Mouse (Mus musculus) layer of hippocampus, adult 9-11 months (tissue): Measurements from ENCODE around the gene Cnnm2.
A peak's percentile ranks its signal among the peaks of the same experiment; 100 is the strongest.

Experiments
- DNase-seq: peaks from one replicate; pipeline ENCODE4 v3.0.0; 2022

Cnnm2 gene

GRCm38 (mm10) chr19:46849443-46849997, 88.1 kb downstream of the Cnnm2 start:
- DNase-seq = no peak

- DNase-seq = no peak
Measured at GRCm38 (mm10) chr19:46856232-46856631, 94.8 kb downstream of the Cnnm2 start.

GRCm38 (mm10) chr19:46856780-46857179, 95.4 kb downstream of the Cnnm2 start:
- no peak for DNase-seq

GRCm38 (mm10) chr19:46857277-46857989, 96.0 kb downstream of the Cnnm2 start:
- no peak for DNase-seq

- no peak for DNase-seq
Measured at GRCm38 (mm10) chr19:46858200-46858599, 96.8 kb downstream of the Cnnm2 start.

- no peak for DNase-seq
Measured at GRCm38 (mm10) chr19:46862556-46862955, 101.2 kb downstream of the Cnnm2 start.

GRCm38 (mm10) chr19:46863236-46863927, 102.0 kb downstream of the Cnnm2 start:
- DNase-seq = no peak

- DNase-seq = no peak
Measured at GRCm38 (mm10) chr19:46864079-46864478, 102.7 kb downstream of the Cnnm2 start.

GRCm38 (mm10) chr19:46864731-46865331, 103.4 kb downstream of the Cnnm2 start:
- no peak for DNase-seq

GRCm38 (mm10) chr19:46865381-46865780, 104.0 kb downstream of the Cnnm2 start:
- no peak for DNase-seq

- no peak for DNase-seq
Measured at GRCm38 (mm10) chr19:46869049-46869448, 107.7 kb downstream of the Cnnm2 start.

- DNase-seq = peak; percentile 71
Measured at GRCm38 (mm10) chr19:46869526-46869925, 108.1 kb downstream of the Cnnm2 start.

GRCm38 (mm10) chr19:46871096-46871495, 109.7 kb downstream of the Cnnm2 start:
- no peak for DNase-seq

GRCm38 (mm10) chr19:46871651-46872050, 110.3 kb downstream of the Cnnm2 start:
- no peak for DNase-seq

GRCm38 (mm10) chr19:46873924-46874323, 112.5 kb downstream of the Cnnm2 start:
- DNase-seq = no peak

- peak; percentile 79 for DNase-seq
Measured at GRCm38 (mm10) chr19:46875790-46876189, 114.4 kb downstream of the Cnnm2 start.

GRCm38 (mm10) chr19:46877886-46878285, 116.5 kb downstream of the Cnnm2 start:
- DNase-seq = no peak

- peak; percentile 76 for DNase-seq
Measured at GRCm38 (mm10) chr19:46878346-46878745, 117.0 kb downstream of the Cnnm2 start.

- DNase-seq = no peak
Measured at GRCm38 (mm10) chr19:46879876-46880275, 118.5 kb downstream of the Cnnm2 start.

- no peak for DNase-seq
Measured at GRCm38 (mm10) chr19:46885365-46885764, 124.0 kb downstream of the Cnnm2 start.

GRCm38 (mm10) chr19:46886826-46887225, 125.4 kb downstream of the Cnnm2 start:
- no peak for DNase-seq

- DNase-seq = no peak
Measured at GRCm38 (mm10) chr19:46887811-46888527, 126.6 kb downstream of the Cnnm2 start.

GRCm38 (mm10) chr19:46889666-46890065, 128.3 kb downstream of the Cnnm2 start:
- DNase-seq = no peak
